Mouse (Mus musculus): ENCODE data around the gene Pltp.

- no peak for TF ChIP-seq CTCF (IDR thresholded peaks at IDR 0.05; ENCODE audit: low read depth)
- no peak for TF ChIP-seq EP300 (IDR thresholded peaks at IDR 0.05; ENCODE audit: low read depth)
Observed at GRCm38 (mm10) chr2:164898008-164898407, 40.5 kb upstream of the Pltp start.
